Mouse (Mus musculus) limb, embryonic 14.5 days (tissue): ENCODE results near the gene Cd8b1. TPM values are rescaled to one million over a fixed set of nuclear protein-coding genes. Genes with fewer than 3 reads are reported as not detected.

ENCODE experiments used
- ATAC-seq: fragments of 200-750 bp; cut with Nextera tagmentation; 2 replicates; pipeline ENCODE4 v1.8.0; 2017; ENCODE audit warnings: low read depth, moderate number of reproducible peaks, moderate TSS enrichment; ENCODE audit not compliant: low FRiP score
- DNase-seq: peaks from one replicate; pipeline ENCODE4 v3.0.0-alpha.2; 2015; ENCODE audit warnings: low spot score
- H3K27ac ChIP-seq: fragments of 300-500 bp; sonication (generic); replicated peaks from 2 replicates; pipeline ENCODE4 v1.5.1; 2014; ENCODE audit warnings: low read depth, mild to moderate bottlenecking, low read length, moderate library complexity, mixed read lengths
- H3K27me3 ChIP-seq: fragments of 300-500 bp; sonication (generic); 2 replicates; pipeline ENCODE4 v1.6.1; 2014; ENCODE audit warnings: low read length, mixed read lengths; ENCODE audit not compliant: control insufficient read depth, insufficient read depth
- H3K36me3 ChIP-seq: fragments of 300-500 bp; sonication (generic); 2 replicates; pipeline ENCODE4 v1.6.1; 2014; ENCODE audit warnings: mild to moderate bottlenecking, low read length, moderate library complexity, mixed read lengths; ENCODE audit not compliant: control insufficient read depth, insufficient read depth
- H3K4me1 ChIP-seq: fragments of 300-500 bp; sonication (generic); 2 replicates; pipeline ENCODE4 v1.6.1; 2014; ENCODE audit warnings: antibody characterized with exemption, low read length, mixed read lengths; ENCODE audit not compliant: control insufficient read depth, insufficient read depth
- H3K4me2 ChIP-seq: fragments of 300-500 bp; sonication (generic); replicated peaks from 2 replicates; pipeline ENCODE4 v1.6.1; 2014; ENCODE audit warnings: low read depth, mild to moderate bottlenecking, low read length, moderate library complexity; ENCODE audit not compliant: severe bottlenecking
- H3K4me3 ChIP-seq: fragments of 300-500 bp; sonication (generic); replicated peaks from 2 replicates; pipeline ENCODE4 v1.5.1; 2014; ENCODE audit warnings: low read length
- H3K9ac ChIP-seq: fragments of 300-500 bp; sonication (generic); 2 replicates; pipeline ENCODE4 v1.6.1; 2014; ENCODE audit warnings: mild to moderate bottlenecking, low read depth, low read length, moderate library complexity; ENCODE audit not compliant: severe bottlenecking
- H3K9me3 ChIP-seq: fragments of 300-500 bp; sonication (generic); 2 replicates; pipeline ENCODE4 v1.6.1; 2016; ENCODE audit warnings: low read length; ENCODE audit not compliant: control insufficient read depth
- POLR2A ChIP-seq: fragments of 200-500 bp; IDR thresholded peaks from 2 replicates; pipeline ENCODE4 v1.8.0; 2012; ENCODE audit warnings: inconsistent platforms, mild to moderate bottlenecking, moderate library complexity, borderline replicate concordance; ENCODE audit not compliant: insufficient read depth, insufficient read length; ENCODE audit errors: extremely low read depth
- WGBS: fragments of 180-500 bp; shearing (Covaris S2); extraction: QIAGEN DNeasy Blood & Tissue Kit; methylation state at CpG from one replicate; pipeline ENCODE4 v1.1.7; 2014; 5-methylcytosine and 5-hydroxymethylcytosine counted together
- polyA plus RNA-seq, 2 experiments: library from polyadenylated mRNA; depleted of rRNA in 1 of 2; stranded (reverse) in 1 of 2; unstranded in 1 of 2; fragments of >200 nt; fragmentation: Nextera tagmentation in 1 of 2; extraction: Ambion mirVana in 1 of 2; gene quantifications; 2 replicates each; pipeline versions ENCODE4 v1.2.1 to v1.2.3; 2012 to 2014

Gene Cd8b1
- polyA plus RNA-seq, 2 experiments: not detected

GRCm38 (mm10) chr6:71333578-71334273 lies 11.1 kb downstream of the Cd8b1 start:
- Histone ChIP-seq H3K4me2 (no peak overlapping the region), H3K27ac (no peak overlapping the region), H3K27me3 (no peaks in the 10 kb centered on the region), H3K4me3 (no peak overlapping the region), H3K9ac (no peak overlapping the region), H3K4me1 (no peaks in the 10 kb centered on the region), H3K36me3 (no peaks in the 10 kb centered on the region), H3K9me3 (no peaks in the 10 kb centered on the region)
- 87% methylated on average over 11 of the region's 11 CpGs for whole genome bisulfite sequencing
- no peak for ATAC-seq
- TF ChIP-seq POLR2A: no peak
- no peak for DNase-seq

- 98% methylated on average over 8 of the region's 8 CpGs for WGBS
- no peak overlapping the region for H3K27ac ChIP-seq
- TF ChIP-seq POLR2A: no peak
- no peak overlapping the region for H3K4me2 ChIP-seq
- H3K36me3 ChIP-seq: no peaks in the 10 kb centered on the region
- ATAC-seq: no peak
- no peak overlapping the region for H3K9ac ChIP-seq
- DNase-seq: no peak
- H3K9me3 ChIP-seq: no peaks in the 10 kb centered on the region
- H3K27me3 ChIP-seq: no peaks in the 10 kb centered on the region
- H3K4me1 ChIP-seq: no peaks in the 10 kb centered on the region
- no peak overlapping the region for H3K4me3 ChIP-seq
These were observed 15.1 kb downstream of the Cd8b1 start for GRCm38 (mm10) chr6:71337666-71338065.

GRCm38 (mm10) chr6:71338941-71339340 lies 16.4 kb downstream of the Cd8b1 start:
- Histone ChIP-seq H3K4me2 (no peak overlapping the region), H3K27ac (no peak overlapping the region), H3K4me1 (no peaks in the 10 kb centered on the region), H3K4me3 (no peak overlapping the region), H3K27me3 (no peaks in the 10 kb centered on the region), H3K9me3 (no peaks in the 10 kb centered on the region), H3K36me3 (no peaks in the 10 kb centered on the region), H3K9ac (no peak overlapping the region)
- ATAC-seq: no peak
- TF ChIP-seq POLR2A: no peak
- no peak for DNase-seq
- 86% methylated on average over 3 of the region's 3 CpGs for WGBS

GRCm38 (mm10) chr6:71339351-71339750 lies 16.8 kb downstream of the Cd8b1 start:
- 56% methylated on average over 4 of the region's 4 CpGs for WGBS
- Histone ChIP-seq H3K27me3 (no peaks in the 10 kb centered on the region), H3K9ac (no peak overlapping the region), H3K4me3 (no peak overlapping the region), H3K36me3 (no peaks in the 10 kb centered on the region), H3K27ac (no peak overlapping the region), H3K4me1 (no peaks in the 10 kb centered on the region), H3K9me3 (no peaks in the 10 kb centered on the region), H3K4me2 (no peak overlapping the region)
- DNase-seq (no peak), ATAC-seq (peak; percentile 34; the same call in 1 of the 2 replicates)
- no peak for TF ChIP-seq POLR2A

- WGBS: 88% methylated on average over 9 of the region's 9 CpGs
- no peak overlapping the region for H3K4me3 ChIP-seq
- no peaks in the 10 kb centered on the region for H3K4me1 ChIP-seq
- H3K9ac ChIP-seq: no peak overlapping the region
- no peak for ATAC-seq
- H3K27ac ChIP-seq: no peak overlapping the region
- no peaks in the 10 kb centered on the region for H3K27me3 ChIP-seq
- H3K36me3 ChIP-seq: no peaks in the 10 kb centered on the region
- H3K9me3 ChIP-seq: no peaks in the 10 kb centered on the region
- no peak for TF ChIP-seq POLR2A
- H3K4me2 ChIP-seq: no peak overlapping the region
- DNase-seq: no peak
These were observed 18.6 kb downstream of the Cd8b1 start for GRCm38 (mm10) chr6:71341179-71341578.
